Mouse (Mus musculus): ENCODE data around the gene Ccdc17. TPM values are rescaled to one million over a fixed set of nuclear protein-coding genes. Genes with fewer than 3 reads are reported as not detected.
A peak's percentile ranks its signal among the peaks of the same experiment; 100 is the strongest.

Gene Ccdc17
- 2.9 and 5.7 TPM in 2 replicates for total RNA-seq (2014; fragmentation: Nextera tagmentation)
- total RNA-seq (2017) = 2.5 and 3.3 TPM in 2 replicates

DNA sequence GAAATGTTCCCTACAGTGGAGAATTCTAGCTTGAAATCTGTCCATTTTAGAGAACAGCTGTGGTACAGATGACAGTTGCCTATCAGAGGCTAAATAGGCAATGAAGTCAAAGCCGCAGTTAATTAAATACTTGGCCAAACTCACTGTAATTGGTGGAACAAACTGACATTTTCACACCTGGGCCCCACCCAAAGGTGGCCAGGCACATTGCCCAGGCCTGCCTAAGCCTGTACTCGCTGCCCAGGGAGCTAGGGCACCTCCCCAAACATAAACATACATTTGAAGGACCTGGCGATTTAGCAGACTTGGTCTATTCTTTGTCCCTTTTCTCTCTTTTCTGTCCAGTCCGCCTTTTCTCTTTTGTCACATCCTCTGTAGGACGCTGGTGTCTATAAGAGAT lies at the start of gene Ccdc17:
TSS of gene Ccdc17 (plus strand) at position 276 of the 400 bp plus-strand sequence.
- no peak for ATAC-seq (replicated peaks; ENCODE audit: low FRiP score, low TSS enrichment, poor library complexity, severe bottlenecking)

DNA sequence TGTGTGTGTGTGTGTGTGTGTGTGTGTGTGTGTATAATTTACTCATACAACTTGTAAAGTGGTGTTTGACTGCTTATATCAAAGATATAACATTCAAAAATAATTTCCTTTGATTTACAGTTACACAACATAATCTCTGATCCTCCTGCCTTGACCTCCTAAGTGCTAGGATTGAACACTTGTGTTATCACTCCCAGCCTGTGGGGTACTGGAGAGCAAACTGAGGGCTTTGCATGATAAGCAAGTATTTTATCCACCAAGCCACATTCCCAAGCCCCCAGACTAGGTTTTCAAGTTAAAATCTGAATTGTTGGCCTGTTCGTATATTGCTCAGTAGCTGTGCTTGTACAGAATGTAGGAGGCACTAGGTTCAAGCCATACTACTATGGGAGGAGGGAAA lies 46.0 kb upstream of the Ccdc17 start:
- ATAC-seq (replicated peaks; ENCODE audit: low FRiP score, low TSS enrichment, poor library complexity, severe bottlenecking) = peak; percentile 59; the same call in 1 of the 2 replicates

- ATAC-seq (replicated peaks; ENCODE audit: low FRiP score, low TSS enrichment, poor library complexity, severe bottlenecking) = no peak
Measured at GRCm38 (mm10) chr4:116553035-116553434, 43.4 kb upstream of the Ccdc17 start.

GRCm38 (mm10) chr4:116555413-116556300 lies 40.8 kb upstream of the Ccdc17 start, which contains the start of gene Tmem69:
Gene Tmem69 (minus strand): TSS chr4:116555936.
- peak; percentile 23; the same call in 1 of the 2 replicates for ATAC-seq (replicated peaks; ENCODE audit: low FRiP score, low TSS enrichment, poor library complexity, severe bottlenecking)

GRCm38 (mm10) chr4:116556561-116557305 lies 39.7 kb upstream of the Ccdc17 start:
- ATAC-seq (replicated peaks; ENCODE audit: low FRiP score, low TSS enrichment, poor library complexity, severe bottlenecking) = peak; percentile 90

DNA sequence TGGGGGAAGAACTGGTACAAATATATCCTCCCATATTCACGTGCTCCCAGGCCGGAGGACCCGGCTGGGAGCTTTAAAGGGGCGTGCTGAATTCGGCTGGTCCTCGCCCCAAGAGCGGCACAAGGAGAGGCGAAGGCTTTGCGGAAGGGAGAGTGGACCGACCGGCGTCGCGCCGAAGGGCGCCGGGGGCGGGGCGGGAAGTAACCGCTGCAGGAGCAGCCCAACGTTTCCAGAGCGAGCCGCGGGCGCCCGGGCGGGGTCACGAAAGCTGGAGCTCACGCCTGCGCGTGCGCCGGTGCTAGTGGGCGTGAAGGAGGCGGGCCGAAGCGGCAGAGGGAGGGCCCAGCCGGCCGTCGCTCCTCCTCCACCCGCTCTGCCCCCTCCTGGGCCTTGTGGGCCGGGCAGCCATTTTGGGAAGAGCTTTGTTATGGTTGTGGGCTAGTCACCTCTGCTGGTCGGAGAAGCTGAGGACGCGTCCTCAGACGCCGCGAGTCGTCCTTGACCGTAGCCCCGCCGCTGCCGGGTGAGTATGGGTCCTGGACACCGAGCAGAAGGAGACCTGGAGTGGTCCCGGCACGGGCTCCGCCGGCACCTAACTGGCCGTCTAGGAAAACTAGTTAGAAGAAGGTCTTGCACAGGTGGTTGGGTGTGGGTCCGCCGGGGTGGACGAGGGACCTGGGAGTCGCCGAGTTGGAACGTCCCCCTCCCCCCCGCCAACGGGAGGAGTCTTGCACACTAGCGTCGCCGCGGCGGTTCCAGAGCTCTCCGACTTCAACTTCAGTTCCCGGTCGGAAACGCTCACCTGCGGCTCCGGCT lies 38.9 kb upstream of the Ccdc17 start, which contains the start of gene Gpbp1l1:
TSS of gene Gpbp1l1 (plus strand) at position 353 of the 816 bp plus-strand sequence.
- ATAC-seq (replicated peaks; ENCODE audit: low FRiP score, low TSS enrichment, poor library complexity, severe bottlenecking) = peak; percentile 89

DNA sequence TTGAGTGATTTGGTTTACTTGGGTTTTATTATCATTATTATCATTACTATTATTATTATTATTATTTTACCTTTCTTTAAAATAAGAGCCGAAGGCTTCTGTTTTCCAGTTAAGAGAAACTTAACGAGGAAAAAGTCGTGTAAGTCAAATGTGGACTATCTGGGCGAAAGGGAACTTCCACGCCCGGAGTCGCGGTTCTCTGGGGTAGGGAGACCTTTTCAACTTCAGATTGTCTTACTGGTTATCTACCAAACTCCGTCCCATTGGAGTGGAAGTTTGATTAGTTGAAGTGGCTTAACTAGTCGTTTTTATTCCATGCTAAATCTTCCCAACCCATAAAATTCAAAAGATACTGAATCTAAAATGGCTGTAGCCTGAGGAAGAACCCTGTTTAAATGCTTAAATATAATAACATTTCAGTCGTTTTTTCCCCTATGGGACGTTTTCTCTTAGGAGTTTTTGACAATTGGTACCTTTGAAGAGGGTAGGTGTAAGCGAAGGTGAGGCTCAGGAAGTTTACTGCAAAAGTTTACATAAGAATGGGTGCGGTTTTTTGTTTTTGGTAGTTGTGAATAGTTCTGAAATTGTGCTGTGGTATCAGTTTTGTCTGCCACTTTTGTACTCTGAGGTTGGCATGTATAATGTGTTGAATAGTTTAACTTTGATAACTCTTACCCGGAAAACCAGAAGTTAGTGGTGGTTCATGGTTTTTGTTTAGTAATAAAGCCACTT lies 38.1 kb upstream of the Ccdc17 start:
- ATAC-seq (replicated peaks; ENCODE audit: low FRiP score, low TSS enrichment, poor library complexity, severe bottlenecking) = no peak

GRCm38 (mm10) chr4:116595793-116596192 lies 661 bp upstream of the Ccdc17 start:
- no peak for ATAC-seq (replicated peaks; ENCODE audit: low FRiP score, low TSS enrichment, poor library complexity, severe bottlenecking)

GRCm38 (mm10) chr4:116596978-116597881 lies 776 bp downstream of the Ccdc17 start:
- peak; percentile 91 for ATAC-seq (replicated peaks; ENCODE audit: low FRiP score, low TSS enrichment, poor library complexity, severe bottlenecking)

DNA sequence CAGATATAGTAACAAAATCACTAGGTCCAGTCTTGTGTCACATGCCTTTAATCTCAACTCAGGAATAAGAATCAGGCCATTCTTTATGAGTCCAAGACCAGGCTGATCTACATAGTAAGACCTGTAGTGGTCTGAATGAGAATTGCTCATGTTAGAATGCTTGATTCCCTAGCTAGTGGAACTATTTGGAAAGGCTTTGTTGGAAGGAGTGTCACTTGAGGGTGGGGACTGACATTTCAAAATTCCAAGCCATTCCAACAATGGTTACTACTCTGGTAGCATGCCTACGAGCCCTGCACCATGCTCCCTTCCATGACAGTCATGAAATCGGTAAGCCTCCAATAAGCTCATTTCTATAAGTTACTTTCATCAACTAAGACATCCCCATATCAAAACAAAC lies 16.2 kb downstream of the Ccdc17 start:
- ATAC-seq (replicated peaks; ENCODE audit: low FRiP score, low TSS enrichment, poor library complexity, severe bottlenecking) = no peak

DNA sequence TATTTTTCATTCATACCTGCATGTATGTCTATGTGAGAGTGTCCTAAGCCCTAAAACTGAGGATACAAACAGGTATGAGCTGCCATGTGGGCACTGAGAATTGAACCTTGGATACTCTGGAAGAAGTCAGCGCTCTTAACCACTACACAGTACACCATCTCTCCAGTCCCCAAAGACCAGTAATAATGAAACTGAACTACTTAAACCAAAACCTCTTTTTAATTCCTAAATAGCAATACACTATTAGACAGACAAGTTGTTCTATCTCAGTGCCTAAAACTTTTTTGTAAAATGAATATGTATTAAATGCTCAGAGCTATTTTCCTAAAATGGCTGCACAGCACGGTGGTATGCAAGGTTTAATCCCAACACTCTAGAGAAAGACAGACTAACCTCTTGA lies 18.8 kb downstream of the Ccdc17 start:
- ATAC-seq (replicated peaks; ENCODE audit: low FRiP score, low TSS enrichment, poor library complexity, severe bottlenecking) = no peak

- ATAC-seq (replicated peaks; ENCODE audit: low FRiP score, low TSS enrichment, poor library complexity, severe bottlenecking) = no peak
Measured at GRCm38 (mm10) chr4:116624831-116625230, 28.4 kb downstream of the Ccdc17 start.

DNA sequence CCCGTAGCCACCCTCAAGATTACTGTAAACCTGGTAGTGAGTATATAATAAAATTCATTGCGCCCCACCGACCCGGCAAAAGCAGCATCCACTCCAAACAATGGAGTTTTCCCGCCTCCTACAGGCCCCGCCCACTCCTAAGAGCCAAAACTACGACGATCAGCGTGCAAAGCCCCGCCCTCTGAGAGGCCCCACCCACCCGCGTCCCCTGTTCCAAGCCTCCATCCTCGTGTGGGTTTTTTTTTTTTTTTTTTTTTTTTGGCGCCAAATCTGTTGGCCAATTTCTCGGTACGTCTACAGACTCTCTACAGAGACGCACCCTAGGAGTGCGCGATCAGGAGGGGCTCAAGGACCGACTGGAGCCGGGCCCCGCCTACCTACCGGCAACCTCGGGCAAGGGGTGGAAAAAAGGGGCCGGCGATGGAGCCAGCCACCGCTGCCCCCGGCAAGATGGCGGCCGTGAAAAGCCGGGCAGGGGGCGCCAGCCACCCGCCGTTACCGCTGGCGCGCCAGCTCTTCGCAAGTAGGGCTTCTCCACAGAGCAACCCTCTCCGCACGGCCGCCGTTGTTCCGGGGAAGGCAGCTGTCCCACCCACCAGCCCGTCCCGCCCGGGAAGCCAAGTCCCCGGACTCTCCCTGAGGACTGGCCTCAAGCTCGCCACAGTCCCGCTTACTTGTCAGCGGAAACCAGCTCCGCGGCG lies 30.4 kb downstream of the Ccdc17 start:
- ATAC-seq (replicated peaks; ENCODE audit: low FRiP score, low TSS enrichment, poor library complexity, severe bottlenecking) = peak; percentile 76

DNA sequence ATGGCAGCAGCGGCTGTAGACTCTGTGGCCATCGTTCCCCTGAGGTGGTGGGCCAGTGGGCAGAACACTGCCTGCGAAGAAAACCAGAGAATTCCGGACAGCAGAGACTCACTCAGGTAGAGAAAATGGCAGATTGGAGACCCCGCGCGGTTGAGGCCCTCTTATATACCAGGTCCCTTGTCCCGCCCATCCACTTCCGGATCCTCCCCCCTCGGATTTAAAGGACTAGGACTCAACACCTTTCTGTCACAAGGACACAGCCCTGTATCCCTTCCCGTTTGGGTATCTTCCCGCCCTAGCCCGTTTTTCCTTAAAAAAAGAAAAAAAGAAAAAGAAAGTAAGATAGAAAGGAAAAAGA lies 30.9 kb downstream of the Ccdc17 start:
- peak; percentile 87 for ATAC-seq (replicated peaks; ENCODE audit: low FRiP score, low TSS enrichment, poor library complexity, severe bottlenecking)

GRCm38 (mm10) chr4:116627722-116628662 lies 31.5 kb downstream of the Ccdc17 start, which contains the start of gene Nasp:
Gene Nasp (minus strand): TSS chr4:116627941.
- ATAC-seq (replicated peaks; ENCODE audit: low FRiP score, low TSS enrichment, poor library complexity, severe bottlenecking) = peak; percentile 84

- no peak for ATAC-seq (replicated peaks; ENCODE audit: low FRiP score, low TSS enrichment, poor library complexity, severe bottlenecking)
Measured at GRCm38 (mm10) chr4:116635197-116635596, 38.7 kb downstream of the Ccdc17 start.
